Mouse (Mus musculus) left cerebral cortex, postnatal 25 days (tissue): ENCODE results near the gene Ctbp2. TPM values are rescaled to one million over a fixed set of nuclear protein-coding genes. Genes with fewer than 3 reads are reported as not detected.
A peak's percentile ranks its signal among the peaks of the same experiment; 100 is the strongest.

Experiments used
- DNase-seq, 2 experiments: peaks; one replicate each; pipeline ENCODE4 v3.0.0; 2022; ENCODE audit warnings: low spot score in 2 of 2, mixed read lengths in 1 of 2
- intact Hi-C: fragments of 180-260 bp; cut with DNase I; formaldehyde crosslinking; loops from one replicate; pipeline ENCODE4 v1.15.1; 2025
- total RNA-seq, 2 experiments: library from RNA; stranded (reverse); gene quantifications; 2 replicates each; pipeline ENCODE4 v1.2.3; 2021

Gene Ctbp2
- total RNA-seq, 2 experiments from 2014 or later: 23.3 to 24.3 TPM

- intact Hi-C loops: no loop called here
Observed at GRCm38 (mm10) chr7:133053757-133054156, 70.4 kb downstream of the Ctbp2 start.

GRCm38 (mm10) chr7:133052819-133053218, 71.3 kb downstream of the Ctbp2 start:
- DNase-seq: peak in 1 of 2 experiments; percentile 45
- intact Hi-C loops: no loop called here

More at GRCm38 (mm10) chr7:133053757-133054156, 70.4 kb downstream of the Ctbp2 start:
- no peak for DNase-seq

- intact Hi-C loops: no loop called here
- no peak for DNase-seq
Observed at GRCm38 (mm10) chr7:133050681-133051080, 73.5 kb downstream of the Ctbp2 start.

DNA sequence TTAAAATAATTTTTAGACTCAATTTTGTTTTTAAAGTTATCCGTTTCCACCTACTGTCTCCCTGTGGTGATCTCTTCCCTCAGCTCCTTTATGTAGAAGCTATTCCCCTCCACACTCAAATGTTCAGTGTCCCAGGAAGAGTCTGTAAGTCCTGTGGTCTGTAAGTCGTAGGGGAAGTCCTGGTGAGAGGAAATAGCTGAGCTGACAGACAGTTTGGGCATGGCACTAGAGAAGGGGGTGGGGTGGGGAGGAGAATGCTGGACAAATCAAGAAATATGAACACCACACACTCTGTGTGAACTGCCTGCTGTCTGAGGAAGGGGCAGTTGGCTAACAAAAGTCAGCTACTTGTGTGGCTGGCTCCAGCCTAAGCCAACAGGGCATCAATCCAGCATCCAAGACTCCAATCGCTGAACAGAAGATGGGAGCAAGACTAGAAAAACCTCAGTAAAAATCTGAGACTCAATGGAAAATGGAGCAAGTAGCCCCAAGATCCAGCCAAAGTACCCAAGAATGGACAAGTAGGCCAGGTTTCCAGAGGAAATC, 76.0 kb downstream of the Ctbp2 start:
- DNase-seq: no peak
- intact Hi-C loops: loop anchor here (10.0 kb wide), 1 partner anchor 447 kb away; no protein-coding TSS in a partner anchor

GRCm38 (mm10) chr7:133047287-133047686, 76.9 kb downstream of the Ctbp2 start:
- intact Hi-C loops: loop anchor here (10.0 kb wide), 1 partner anchor 448 kb away; no protein-coding TSS in a partner anchor
- no peak for DNase-seq

- no peak for DNase-seq
- intact Hi-C loops: loop anchor here (10.0 kb wide), 1 partner anchor 450 kb away; no protein-coding TSS in a partner anchor
Observed at GRCm38 (mm10) chr7:133044721-133045120, 79.4 kb downstream of the Ctbp2 start.

- intact Hi-C loops: loop anchor here (2.0 to 10.0 kb wide), 2 partner anchors 81 to 453 kb away; partner anchors contain the start of gene Fgfr2
- DNase-seq: no peak
Observed at GRCm38 (mm10) chr7:133041784-133042183, 82.4 kb downstream of the Ctbp2 start.

GRCm38 (mm10) chr7:133040688-133041345, 83.3 kb downstream of the Ctbp2 start:
- DNase-seq: peak in 1 of 2 experiments; percentile 9
- intact Hi-C loops: loop anchor here (2.0 to 10.0 kb wide), 2 partner anchors 82 to 454 kb away; partner anchors contain the start of gene Fgfr2

DNA sequence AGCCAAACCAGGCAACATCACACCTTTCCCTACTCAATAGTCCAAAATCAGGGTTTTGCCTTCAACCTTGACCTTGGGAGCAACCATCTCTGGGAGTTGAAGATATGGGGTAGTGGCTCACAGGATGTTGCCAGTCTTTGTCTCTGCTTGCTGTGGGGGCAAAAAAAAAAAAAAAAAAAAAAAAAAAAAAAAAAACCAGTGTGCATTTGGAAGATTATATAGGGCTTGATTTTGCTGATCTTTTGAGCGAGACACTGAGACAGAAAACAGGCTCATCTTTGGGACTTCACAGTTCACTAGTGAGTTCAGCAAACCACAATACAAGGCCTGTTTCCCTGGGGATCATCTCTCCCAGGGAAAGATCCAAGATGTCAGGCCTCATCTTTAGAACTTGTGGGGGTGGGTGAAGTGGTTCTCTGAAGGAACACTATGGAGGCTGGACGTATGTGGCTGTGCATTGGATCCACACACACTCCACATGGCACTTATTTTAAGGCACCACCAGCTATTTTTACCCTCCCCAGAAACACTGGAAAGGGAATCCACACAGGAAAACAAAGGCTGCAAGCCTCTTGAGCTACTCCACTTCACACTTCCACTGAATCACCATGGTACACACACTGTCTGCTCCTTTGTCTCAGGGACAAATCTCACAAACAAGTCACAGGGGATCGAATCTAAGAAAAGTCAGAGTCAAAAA, 84.4 kb downstream of the Ctbp2 start:
- intact Hi-C loops: loop anchor here (2.0 to 10.0 kb wide), 4 partner anchors 83 to 583 kb away; partner anchors contain the start of gene Fgfr2
- DNase-seq: peak; percentile 16 to 84

DNA sequence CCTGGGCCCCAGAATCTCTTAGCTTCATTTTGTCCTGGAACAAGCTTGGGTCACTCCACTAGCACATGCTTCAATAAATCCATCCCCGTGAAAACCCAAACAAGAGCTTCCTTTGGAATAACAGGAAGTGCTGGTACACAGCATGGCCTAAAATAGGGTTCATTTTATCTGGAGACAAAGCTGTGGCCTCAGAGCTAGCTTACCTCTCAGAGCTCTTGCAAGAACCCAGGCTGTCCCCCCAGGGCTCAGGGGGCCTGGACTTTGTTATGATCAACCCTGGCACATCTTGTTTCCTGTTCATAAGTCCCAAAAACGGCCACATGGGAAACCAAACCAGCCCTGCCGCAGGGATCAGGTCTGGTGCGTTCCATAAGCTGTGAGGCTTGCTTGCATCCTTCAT, 86.5 kb downstream of the Ctbp2 start:
- intact Hi-C loops: loop anchor here (5.0 to 10.0 kb wide), 2 partner anchors 197 to 585 kb away; no protein-coding TSS in a partner anchor
- DNase-seq: no peak

GRCm38 (mm10) chr7:133037217-133037616, 86.9 kb downstream of the Ctbp2 start:
- no peak for DNase-seq
- intact Hi-C loops: loop anchor here (5.0 to 10.0 kb wide), 2 partner anchors 198 to 585 kb away; no protein-coding TSS in a partner anchor

DNA sequence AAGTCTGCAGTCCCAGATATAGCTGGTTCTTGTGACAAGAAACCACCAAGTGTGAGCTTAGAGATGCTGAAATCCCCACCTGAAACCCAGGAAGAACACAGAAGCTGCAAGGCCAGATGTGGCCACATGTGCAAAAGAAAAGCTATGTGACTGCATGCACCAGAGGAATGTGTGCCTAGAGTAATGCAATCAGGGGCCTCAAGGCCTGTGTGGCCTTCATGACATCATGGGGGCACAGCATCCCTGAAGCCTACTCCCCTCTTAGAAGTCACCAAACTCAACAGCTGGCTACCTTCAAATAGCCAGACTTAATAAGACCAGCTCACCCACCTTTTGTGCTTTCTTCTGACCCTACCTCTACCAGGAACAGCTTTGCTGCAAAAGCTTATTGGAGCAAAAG, 88.3 kb downstream of the Ctbp2 start:
- intact Hi-C loops: loop anchor here (5.0 to 10.0 kb wide), 2 partner anchors 199 to 586 kb away; no protein-coding TSS in a partner anchor
- DNase-seq: no peak

GRCm38 (mm10) chr7:133032589-133033203, 91.5 kb downstream of the Ctbp2 start:
- intact Hi-C loops: loop anchor here (2.0 to 10.0 kb wide), 3 partner anchors 202 to 604 kb away; partner anchors contain the start of gene Edrf1

DNA sequence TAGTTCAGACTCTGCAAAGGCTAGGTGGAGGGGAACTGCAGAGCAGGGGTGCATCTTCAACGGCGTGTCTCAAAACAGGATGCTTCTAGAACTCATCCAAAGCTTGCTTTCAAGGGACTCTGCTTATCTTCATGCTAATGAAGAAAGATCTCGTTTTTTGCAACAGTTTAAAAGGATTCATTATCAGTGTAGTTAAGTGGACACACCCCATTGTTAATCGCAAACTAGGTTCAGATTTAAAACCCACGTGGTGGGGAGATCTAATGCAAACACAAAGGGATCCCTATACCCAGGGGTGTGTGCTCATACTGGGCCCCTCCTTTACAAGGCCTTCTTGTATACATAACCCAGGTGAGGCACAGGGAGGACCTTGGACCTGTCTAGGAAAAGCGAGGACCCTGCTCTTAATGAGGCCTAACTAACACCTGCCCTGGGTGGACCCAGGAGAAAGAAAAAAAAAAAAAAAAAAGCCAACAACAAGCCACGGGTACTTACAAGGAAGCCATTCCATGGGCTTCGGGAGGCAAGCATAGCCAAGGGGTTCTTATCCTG, 94.6 kb downstream of the Ctbp2 start:
- no peak for DNase-seq
- intact Hi-C loops: loop anchor here (5.0 to 10.0 kb wide), 2 partner anchors 205 to 543 kb away; no protein-coding TSS in a partner anchor

More at GRCm38 (mm10) chr7:133032589-133033203, 91.5 kb downstream of the Ctbp2 start:
- DNase-seq: peak; percentile 63 to 70

DNA sequence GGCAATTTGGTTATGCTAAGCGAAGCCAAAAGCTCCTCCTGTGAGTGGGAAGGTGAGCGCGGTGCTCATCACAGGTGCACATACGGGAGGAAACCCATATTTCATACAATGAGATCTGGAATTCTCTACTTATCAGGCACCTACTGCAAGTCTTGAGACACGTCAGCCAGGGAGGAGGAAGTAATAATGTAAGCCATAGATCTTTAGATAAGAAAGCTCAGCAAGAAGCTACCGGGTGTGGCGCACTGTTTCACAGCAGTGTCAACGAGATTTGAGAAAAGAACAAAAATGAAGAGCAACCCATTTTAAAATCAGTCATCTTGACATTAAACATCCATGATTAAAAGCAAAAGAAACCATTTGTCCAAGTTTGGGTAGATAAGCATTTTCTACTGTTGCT, 95.2 kb downstream of the Ctbp2 start:
- no peak for DNase-seq
- intact Hi-C loops: no loop called here

- intact Hi-C loops: no loop called here
Observed at GRCm38 (mm10) chr7:133027930-133028329, 96.2 kb downstream of the Ctbp2 start.

GRCm38 (mm10) chr7:133024694-133025093, 99.5 kb downstream of the Ctbp2 start:
- intact Hi-C loops: no loop called here
- DNase-seq: no peak

More at GRCm38 (mm10) chr7:133027930-133028329, 96.2 kb downstream of the Ctbp2 start:
- no peak for DNase-seq

DNA sequence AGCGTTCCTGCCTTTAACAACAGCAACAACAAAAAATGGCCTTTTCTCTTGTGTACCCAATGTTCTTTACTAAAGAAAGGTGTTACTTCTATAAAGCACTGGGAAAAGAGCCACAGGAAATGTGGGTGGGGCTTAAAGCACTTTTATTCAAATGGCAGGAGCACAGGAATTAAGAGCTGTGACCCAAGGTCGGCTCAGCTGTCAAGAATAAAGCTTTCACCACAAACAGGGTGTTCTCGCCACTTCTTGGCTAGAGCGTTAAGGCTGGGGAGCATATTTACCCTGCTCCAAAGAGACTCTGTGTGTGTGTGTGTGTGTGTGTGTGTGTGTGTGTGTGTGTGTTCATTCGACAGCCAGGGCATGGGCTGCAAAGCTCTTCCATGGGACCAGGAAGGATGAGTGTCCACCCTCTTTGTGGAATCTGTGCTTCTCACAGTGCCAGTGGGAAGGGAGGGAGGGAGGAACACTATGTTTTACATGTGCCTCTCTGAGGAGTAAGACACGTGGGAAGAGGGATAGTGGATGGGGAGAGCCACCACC, 104.6 kb downstream of the Ctbp2 start:
- intact Hi-C loops: no loop called here
- DNase-seq: no peak

- intact Hi-C loops: no loop called here
- DNase-seq: no peak
Observed at GRCm38 (mm10) chr7:133018961-133019360, 105.2 kb downstream of the Ctbp2 start.
